Mouse (Mus musculus) embryonic fibroblast, embryonic 13.5 days (primary cell): ENCODE data around the gene Sowaha.

Experiments
- CTCF ChIP-seq: IDR thresholded peaks from 2 replicates; pipeline ENCODE4 v1.5.1; 2011; ENCODE audit warnings: mild to moderate bottlenecking, control low read depth, low read length, moderate library complexity, borderline replicate concordance; ENCODE audit not compliant: insufficient read depth
- POLR2A ChIP-seq: IDR thresholded peaks from 2 replicates; pipeline ENCODE4 v1.6.1; 2011; ENCODE audit warnings: low read depth, mild to moderate bottlenecking, control low read depth, low read length, moderate library complexity

GRCm38 (mm10) chr11:53528397-53529252 is 48.6 kb upstream of the Sowaha start:
- TF ChIP-seq CTCF = no peak
- TF ChIP-seq POLR2A = no peak
